Mouse (Mus musculus) C2C12 (cell line): ENCODE data around the gene Gm32717. TPM values are rescaled to one million over a fixed set of nuclear protein-coding genes. Genes with fewer than 3 reads are reported as not detected.
"Not testable (repeated sequence)": the region's sequence is repeated elsewhere in the genome, so short reads cannot be mapped to it uniquely, and the experiment has no call there.

ENCODE experiments used
- H3K27me3 ChIP-seq: one replicate; pipeline ENCODE4 v1.6.1; 2011; ENCODE audit not compliant: control insufficient read depth, insufficient read depth, insufficient read length
- H3K36me3 ChIP-seq: one replicate; pipeline ENCODE4 v1.6.1; 2011; ENCODE audit not compliant: control insufficient read depth, insufficient read depth
- H3K4me3 ChIP-seq: one replicate; pipeline ENCODE4 v1.5.1; 2011; ENCODE audit warnings: mild to moderate bottlenecking, control low read depth; ENCODE audit not compliant: poor library complexity, insufficient read depth, severe bottlenecking
- H3K79me2 ChIP-seq: one replicate; pipeline ENCODE4 v1.6.1; 2011; ENCODE audit not compliant: control insufficient read depth, insufficient read depth
- H3K79me3 ChIP-seq: one replicate; pipeline ENCODE4 v1.6.1; 2011; ENCODE audit warnings: low read depth, control low read depth
- H3ac ChIP-seq: one replicate; pipeline ENCODE3; 2011; ENCODE audit warnings: low read depth; ENCODE audit not compliant: control insufficient read depth, insufficient read length
- CTCF ChIP-seq: IDR thresholded peaks from one replicate; pipeline ENCODE4 v1.5.1; 2011; ENCODE audit not compliant: control insufficient read depth, insufficient read depth, insufficient read length
- FOSL1 ChIP-seq: IDR thresholded peaks from one replicate; pipeline ENCODE4 v1.8.0; 2011; ENCODE audit warnings: mild to moderate bottlenecking, low read length; ENCODE audit not compliant: poor library complexity, insufficient read depth, severe bottlenecking
- long read RNA-seq, 2 experiments: library from polyadenylated mRNA; unstranded; transcript quantifications; one replicate each; pipeline ENCODE4 v2.0.0; 2019 to 2020
- polyA plus RNA-seq: library from polyadenylated mRNA; unstranded; fragments of >200 nt; fragmentation: generic; extraction: Trizol; gene quantifications from one replicate; pipeline ENCODE4 v1.2.1, GENCODE M21; 2012; ENCODE audit warnings: missing spikeins

Gm32717 gene
- 0.01 TPM for polyA plus RNA-seq
- long read RNA-seq, experiment 1: 0 reads
- long read RNA-seq, experiment 2: 0 reads

GRCm38 (mm10) chr10:118240680-118241079, at the start of gene Gm32717:
Gene Gm32717, minus strand, starts transcription at chr10:118240780.
- H3K79me2 ChIP-seq, H3K79me3 ChIP-seq, H3K4me3 ChIP-seq, H3ac ChIP-seq, H3K36me3 ChIP-seq, H3K27me3 ChIP-seq: not testable (repeated sequence)

GRCm38 (mm10) chr10:118283016-118283415, 42.4 kb upstream of the Gm32717 start:
- not testable (repeated sequence) for H3ac ChIP-seq, H3K4me3 ChIP-seq, H3K79me2 ChIP-seq, H3K79me3 ChIP-seq, H3K36me3 ChIP-seq, H3K27me3 ChIP-seq

- not testable (repeated sequence) for H3K79me3 ChIP-seq, H3K36me3 ChIP-seq, H3K79me2 ChIP-seq, H3ac ChIP-seq, H3K27me3 ChIP-seq, H3K4me3 ChIP-seq
Observed at GRCm38 (mm10) chr10:118282565-118282964, 42.0 kb upstream of the Gm32717 start.

- not testable (repeated sequence) for H3K4me3 ChIP-seq, H3K79me2 ChIP-seq, H3K27me3 ChIP-seq, H3K36me3 ChIP-seq, H3K79me3 ChIP-seq, H3ac ChIP-seq
Observed at GRCm38 (mm10) chr10:118278069-118278468, 37.5 kb upstream of the Gm32717 start.

- H3K27me3 ChIP-seq, H3K4me3 ChIP-seq, H3ac ChIP-seq, H3K79me3 ChIP-seq, H3K79me2 ChIP-seq, H3K36me3 ChIP-seq: not testable (repeated sequence)
Observed at GRCm38 (mm10) chr10:118271416-118271815, 30.8 kb upstream of the Gm32717 start.

- not testable (repeated sequence) for H3K36me3 ChIP-seq
Observed at GRCm38 (mm10) chr10:118268812-118269211, 28.2 kb upstream of the Gm32717 start.

GRCm38 (mm10) chr10:118258388-118258787, 17.8 kb upstream of the Gm32717 start, which contains the start of gene Gm32802:
Gene Gm32802, plus strand, starts transcription at chr10:118258688.
- not testable (repeated sequence) for H3K27me3 ChIP-seq, H3K79me3 ChIP-seq, H3ac ChIP-seq, H3K4me3 ChIP-seq, H3K79me2 ChIP-seq, H3K36me3 ChIP-seq

More at GRCm38 (mm10) chr10:118268812-118269211, 28.2 kb upstream of the Gm32717 start:
- not testable (repeated sequence) for H3K79me3 ChIP-seq, H3K79me2 ChIP-seq, H3K4me3 ChIP-seq, H3K27me3 ChIP-seq, H3ac ChIP-seq

GRCm38 (mm10) chr10:118250852-118251295, 10.3 kb upstream of the Gm32717 start:
- H3ac ChIP-seq: peak overlapping the region; percentile 12
- no peaks in the 10 kb centered on the region for H3K79me2 ChIP-seq
- no peaks in the 10 kb centered on the region for H3K27me3 ChIP-seq
- no peak overlapping the region for H3K4me3 ChIP-seq
- peak; percentile 9 for TF ChIP-seq CTCF
- no peak for TF ChIP-seq FOSL1
- H3K79me3 ChIP-seq: no peaks in the 10 kb centered on the region
- no peaks in the 10 kb centered on the region for H3K36me3 ChIP-seq

- not testable (repeated sequence) for H3K79me2 ChIP-seq, H3K79me3 ChIP-seq, H3K27me3 ChIP-seq, H3ac ChIP-seq, H3K36me3 ChIP-seq, H3K4me3 ChIP-seq
Observed at GRCm38 (mm10) chr10:118249006-118249595, 8.5 kb upstream of the Gm32717 start.

- not testable (repeated sequence) for H3K79me2 ChIP-seq, H3K36me3 ChIP-seq, H3K4me3 ChIP-seq, H3K27me3 ChIP-seq, H3K79me3 ChIP-seq, H3ac ChIP-seq
Observed at GRCm38 (mm10) chr10:118232607-118233006, 8.0 kb downstream of the Gm32717 start.

GRCm38 (mm10) chr10:118227629-118228028, 13.0 kb downstream of the Gm32717 start:
- not testable (repeated sequence) for H3K4me3 ChIP-seq, H3K79me3 ChIP-seq, H3ac ChIP-seq, H3K79me2 ChIP-seq, H3K27me3 ChIP-seq, H3K36me3 ChIP-seq
